Comparison of ENCODE assay signal across 30 mouse cellular contexts in the genomic region with DNA sequence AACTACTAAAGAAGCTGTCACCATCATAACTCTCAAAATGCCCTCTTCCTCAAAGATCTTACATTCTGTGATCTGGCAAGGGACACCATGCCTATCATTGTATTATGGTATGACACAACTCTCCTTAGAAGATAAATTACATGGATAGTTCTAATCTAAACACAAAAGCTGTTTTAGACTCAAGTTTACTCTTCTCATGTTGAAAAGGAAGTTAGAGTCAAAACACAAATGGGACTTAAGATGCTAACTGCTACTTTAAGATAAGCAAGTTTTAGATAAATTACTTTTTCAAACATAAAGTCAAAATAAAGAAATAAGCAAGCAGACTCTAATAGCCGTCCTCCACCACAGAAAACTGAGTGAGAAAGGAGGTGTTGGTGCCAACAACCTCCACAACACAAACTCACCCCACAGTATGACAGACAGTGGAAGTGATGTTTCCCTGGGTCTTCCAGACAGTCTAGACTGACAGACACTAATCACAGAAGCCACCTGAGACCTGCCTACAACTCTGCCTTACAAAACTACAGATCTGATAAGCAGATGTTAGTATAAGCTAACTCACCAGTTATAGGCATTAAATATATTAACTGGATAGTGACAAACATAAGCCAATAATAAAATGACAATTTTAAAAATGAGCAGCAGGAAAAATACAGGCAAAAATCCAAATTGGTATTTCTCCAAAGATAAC. TPM values are rescaled to one million over a fixed set of nuclear protein-coding genes. Genes with fewer than 3 reads are reported as not detected.
DNase-seq lines count a peak whose midpoint lies in the region; ATAC-seq and TF ChIP-seq lines count a peak whose summit lies in the region.
"Had no signal": no experiment of that assay in that cellular context is flagged by ENCODE, and none has a peak within 500 bp of the region (broad histone marks: within the 10 kb centered on the region; RNA-seq: fewer than 3 reads in every experiment).

No protein-coding gene starts in this region.

- WGBS in liver, embryonic 11.5 days: 70% methylated on average over 1 of the region's 1 CpGs
- 67% methylated on average over 1 of the region's 1 CpGs for WGBS in liver, embryonic 12.5 days (ENCODE audit: insufficient replicate concordance)
- 73% methylated on average over 1 of the region's 1 CpGs for WGBS in liver, postnatal 0 days (ENCODE audit: insufficient replicate concordance)
- 74% methylated on average over 1 of the region's 1 CpGs for WGBS in forebrain, embryonic 16.5 days

- peak overlapping the region; percentile 63 for H3K27ac ChIP-seq in liver, embryonic 11.5 days (ENCODE audit: low read depth, low read length)
- peak overlapping the region; percentile 88 for H3K27ac ChIP-seq in MEL (ENCODE audit: control insufficient read depth, low read depth, low read length)
- H3K27ac ChIP-seq in liver, embryonic 12.5 days: peak overlapping the region; percentile 95
- peak overlapping the region; percentile 84 for H3K27ac ChIP-seq in liver, postnatal 0 days (ENCODE audit: low read depth)
- no peak overlapping the region for H3K27ac ChIP-seq in forebrain, embryonic 16.5 days (ENCODE audit: low read length)
- H3K27ac ChIP-seq: forebrain, embryonic 10.5 days; forebrain, embryonic 15.5 days; hindbrain, embryonic 14.5 days; midbrain, embryonic 12.5 days; neural tube, embryonic 13.5 days; stomach, postnatal 0 days had no signal

- H3K79me2 ChIP-seq in MEL (ENCODE audit: control insufficient read depth, insufficient read depth, low read length, poor library complexity): peaks cover 3% of the 10 kb centered on the region; the same call in 1 of the 2 replicates

- H3K27me3 ChIP-seq in liver, embryonic 11.5 days (replicated peaks; ENCODE audit: control insufficient read depth, insufficient read depth, low read length): no peaks in the 10 kb centered on the region
- no peaks in the 10 kb centered on the region for H3K27me3 ChIP-seq in MEL (ENCODE audit: control insufficient read depth in 1 of 2, insufficient read depth in 2 of 2, low read length in 2 of 2)
- H3K27me3 ChIP-seq in liver, embryonic 12.5 days (replicated peaks): no peaks in the 10 kb centered on the region
- no peaks in the 10 kb centered on the region for H3K27me3 ChIP-seq in liver, postnatal 0 days (ENCODE audit: insufficient read depth, low read length)
- H3K27me3 ChIP-seq in forebrain, embryonic 16.5 days (replicated peaks; ENCODE audit: control insufficient read depth, insufficient read depth, low read length): no peaks in the 10 kb centered on the region
- H3K27me3 ChIP-seq: forebrain, embryonic 15.5 days; midbrain, embryonic 12.5 days; neural tube, embryonic 13.5 days had no signal

- H3K36me3 ChIP-seq in liver, embryonic 11.5 days (ENCODE audit: control insufficient read depth, insufficient read depth, low read length): peaks cover 29% of the 10 kb centered on the region
- H3K36me3 ChIP-seq in MEL (ENCODE audit: control insufficient read depth in 1 of 2, insufficient read depth in 2 of 2, low read length in 2 of 2): peaks cover 25 to 29% of the 10 kb centered on the region in 2 experiments
- peaks cover 74% of the 10 kb centered on the region for H3K36me3 ChIP-seq in liver, embryonic 12.5 days
- peaks cover 62% of the 10 kb centered on the region for H3K36me3 ChIP-seq in liver, postnatal 0 days (replicated peaks; ENCODE audit: insufficient read depth, low read length)
- peaks cover 27% of the 10 kb centered on the region for H3K36me3 ChIP-seq in forebrain, embryonic 16.5 days (ENCODE audit: control insufficient read depth, insufficient read depth)

- no peak overlapping the region for H3K9ac ChIP-seq in liver, embryonic 11.5 days (ENCODE audit: low read depth, low read length)
- H3K9ac ChIP-seq in MEL (ENCODE audit: control insufficient read depth, low read depth, low read length, poor library complexity, severe bottlenecking): no peak overlapping the region
- peak overlapping the region; percentile 53; the same call in 1 of the 2 replicates for H3K9ac ChIP-seq in liver, embryonic 12.5 days
- no peak overlapping the region for H3K9ac ChIP-seq in liver, postnatal 0 days (replicated peaks)
- no peak overlapping the region for H3K9ac ChIP-seq in forebrain, embryonic 16.5 days (replicated peaks; ENCODE audit: low read depth, low read length)
- H3K9ac ChIP-seq: forebrain, embryonic 15.5 days; hindbrain, embryonic 14.5 days; midbrain, embryonic 12.5 days; neural tube, embryonic 13.5 days had no signal

- H3K4me2 ChIP-seq in liver, embryonic 11.5 days: no peak overlapping the region
- H3K4me2 ChIP-seq in liver, embryonic 12.5 days: peak overlapping the region; percentile 48
- peak overlapping the region; percentile 36 for H3K4me2 ChIP-seq in liver, postnatal 0 days (ENCODE audit: low read depth, low read length)
- no peak overlapping the region for H3K4me2 ChIP-seq in forebrain, embryonic 16.5 days (ENCODE audit: low read length)
- H3K4me2 ChIP-seq: forebrain, embryonic 15.5 days; hindbrain, embryonic 14.5 days; midbrain, embryonic 12.5 days; neural tube, embryonic 13.5 days had no signal

- DNase-seq in liver, embryonic 11.5 days (ENCODE audit: low spot score): no peak
- DNase-seq in liver (no peak), MEL (ENCODE audit: low read depth, low spot score) (peak; percentile 63)
- no peak for DNase-seq in liver, postnatal 0 days
- DNase-seq in kidney, adult 11 months: no peak
- DNase-seq: adrenal gland, adult 8-10 months; cerebellum, adult 2 months; cerebellum, postnatal 36 days; gastrocnemius, postnatal 10 days; heart, postnatal 4 days; kidney, postnatal 36 days; layer of hippocampus, postnatal 36 days; left cerebral cortex, postnatal 4 days; lung, postnatal 10 days; right cerebral cortex, postnatal 4 days; thymus, adult 2 months; thymus, postnatal 36 days had no signal

- H3K4me1 ChIP-seq in liver, embryonic 11.5 days (replicated peaks; ENCODE audit: control insufficient read depth, insufficient read depth, low read length): peaks cover 8% of the 10 kb centered on the region; the same call in 1 of the 2 replicates
- peaks cover 11 to 17% of the 10 kb centered on the region in 2 experiments for H3K4me1 ChIP-seq in MEL (ENCODE audit: control insufficient read depth in 1 of 2, insufficient read depth in 2 of 2, low read length in 2 of 2)
- peaks cover 43% of the 10 kb centered on the region for H3K4me1 ChIP-seq in liver, embryonic 12.5 days
- H3K4me1 ChIP-seq in liver, postnatal 0 days (ENCODE audit: insufficient read depth): peaks cover 24% of the 10 kb centered on the region
- H3K4me1 ChIP-seq in forebrain, embryonic 16.5 days (replicated peaks; ENCODE audit: control insufficient read depth, insufficient read depth, low read length): no peaks in the 10 kb centered on the region
- H3K4me1 ChIP-seq: forebrain, embryonic 10.5 days; forebrain, embryonic 15.5 days; midbrain, embryonic 12.5 days; neural tube, embryonic 13.5 days had no signal

- TF ChIP-seq POLR2A in MEL (IDR thresholded peaks at IDR 0.05; ENCODE audit: control insufficient read depth in 1 of 2, insufficient read depth in 1 of 2, low read depth in 1 of 2, low read length in 2 of 2, poor library complexity in 1 of 2): no peak

- no peak for TF ChIP-seq CTCF in MEL (IDR thresholded peaks at IDR 0.05 in 2 of 3, conservative IDR thresholded peaks at IDR 0.05 in 1 of 3; ENCODE audit: control insufficient read depth in 1 of 3, insufficient read depth in 1 of 3, low read depth in 2 of 3, low read length in 3 of 3, poor library complexity in 1 of 3, severe bottlenecking in 1 of 3)
- no peak for TF ChIP-seq CTCF in liver, postnatal 0 days (IDR thresholded peaks at IDR 0.05; ENCODE audit: low read depth)

- peak; percentile 53 for ATAC-seq in liver, embryonic 11.5 days (replicated peaks; ENCODE audit: low FRiP score)
- peak; percentile 53 for ATAC-seq in liver, embryonic 12.5 days
- peak; percentile 32 for ATAC-seq in liver, postnatal 0 days
- ATAC-seq in forebrain, embryonic 16.5 days: no peak
- ATAC-seq: forebrain, embryonic 15.5 days; intestine, postnatal 0 days had no signal

- no peaks in the 10 kb centered on the region for H3K9me3 ChIP-seq in liver, embryonic 11.5 days (ENCODE audit: control insufficient read depth, low read length)
- H3K9me3 ChIP-seq in MEL (replicated peaks; ENCODE audit: insufficient read depth, low read length): no peaks in the 10 kb centered on the region
- H3K9me3 ChIP-seq in liver, embryonic 12.5 days (replicated peaks): no peaks in the 10 kb centered on the region
- no peaks in the 10 kb centered on the region for H3K9me3 ChIP-seq in liver, postnatal 0 days (ENCODE audit: low read length)
- no peaks in the 10 kb centered on the region for H3K9me3 ChIP-seq in forebrain, embryonic 16.5 days (ENCODE audit: control insufficient read depth, low read length)
- H3K9me3 ChIP-seq: forebrain, embryonic 10.5 days; forebrain, embryonic 15.5 days; midbrain, embryonic 12.5 days; neural tube, embryonic 13.5 days had no signal

- no peak overlapping the region for H3K4me3 ChIP-seq in liver, embryonic 11.5 days (ENCODE audit: low read depth, low read length)
- H3K4me3 ChIP-seq in MEL (ENCODE audit: control insufficient read depth in 1 of 2, insufficient read depth in 1 of 2, low read depth in 2 of 2, low read length in 2 of 2): no peak overlapping the region
- no peak overlapping the region for H3K4me3 ChIP-seq in liver, embryonic 12.5 days
- no peak overlapping the region for H3K4me3 ChIP-seq in liver, postnatal 0 days (ENCODE audit: low read depth, low read length)
- H3K4me3 ChIP-seq in forebrain, embryonic 16.5 days (replicated peaks; ENCODE audit: low read length): no peak overlapping the region
- H3K4me3 ChIP-seq: forebrain, embryonic 10.5 days; forebrain, embryonic 15.5 days; midbrain, embryonic 12.5 days; neural tube, embryonic 13.5 days had no signal

- TF ChIP-seq RAD21 in MEL (IDR thresholded peaks at IDR 0.05; ENCODE audit: low read depth, low read length): no peak

- TF ChIP-seq EP300 in MEL (IDR thresholded peaks at IDR 0.05; ENCODE audit: low read depth in 1 of 2, low read length in 2 of 2): peak; percentile 78 to 80; a peak in 3 of 4 replicates
- no peak for TF ChIP-seq EP300 in liver, postnatal 0 days (IDR thresholded peaks at IDR 0.05; ENCODE audit: low read depth)

RNA-seq across cellular contexts. Expression of gene Fbxl3, which starts 13.4 kb away (rescaled TPM):
- 15.1 and 16.0 TPM in 2 replicates for polyA plus RNA-seq in liver, embryonic 11.5 days (2014; fragmentation: Nextera tagmentation; extraction: Ambion mirVana)
- total RNA-seq in MEL (2012; rRNA removed): 14.6 and 15.0 TPM in 2 replicates
- 10 to 100 TPM in 1 of 2 experiments, not detected in 1; 28.4 TPM for polyA plus RNA-seq in MEL (2012; ENCODE audit: insufficient read depth in 1 of 2, insufficient read length in 2 of 2, low read depth in 1 of 2, low replicate concordance in 2 of 2, missing spikeins in 1 of 2)
- 14.7 and 16.4 TPM in 2 replicates for polyA plus RNA-seq in liver, embryonic 12.5 days (2016; fragmentation: Nextera tagmentation; extraction: Ambion mirVana)
- 10.2 and 10.7 TPM in 2 replicates for polyA plus RNA-seq in liver, postnatal 0 days (2015; fragmentation: Nextera tagmentation; extraction: Ambion mirVana)
- polyA plus RNA-seq in forebrain, embryonic 16.5 days (2015; fragmentation: Nextera tagmentation; extraction: Ambion mirVana): 26.5 and 31.0 TPM in 2 replicates

RNA-seq across cellular contexts. Expression of gene Cln5, which starts 16.0 kb away (rescaled TPM):
- 29.4 and 31.8 TPM in 2 replicates for polyA plus RNA-seq in liver, embryonic 11.5 days (2014; fragmentation: Nextera tagmentation; extraction: Ambion mirVana)
- 12.1 and 12.3 TPM in 2 replicates for total RNA-seq in MEL (2012; rRNA removed)
- 10 to 100 TPM; 15.9 to 99.4 TPM for polyA plus RNA-seq in MEL (2012; ENCODE audit: insufficient read depth in 1 of 2, insufficient read length in 2 of 2, low read depth in 1 of 2, low replicate concordance in 2 of 2, missing spikeins in 1 of 2)
- 23.2 and 23.9 TPM in 2 replicates for polyA plus RNA-seq in liver, embryonic 12.5 days (2016; fragmentation: Nextera tagmentation; extraction: Ambion mirVana)
- polyA plus RNA-seq in liver, postnatal 0 days (2015; fragmentation: Nextera tagmentation; extraction: Ambion mirVana): 14.2 and 15.2 TPM in 2 replicates
- 9.4 TPM in 2 replicates for polyA plus RNA-seq in forebrain, embryonic 16.5 days (2015; fragmentation: Nextera tagmentation; extraction: Ambion mirVana)

RNA-seq across cellular contexts. Expression of gene Acod1, which starts 39.2 kb away (rescaled TPM):
- polyA plus RNA-seq in liver, embryonic 11.5 days (2014; fragmentation: Nextera tagmentation; extraction: Ambion mirVana): 0.16 and 0.25 TPM in 2 replicates
- total RNA-seq in MEL (2012; rRNA removed): not detected in 2 replicates
- not detected for polyA plus RNA-seq in MEL (2012; ENCODE audit: insufficient read depth in 1 of 2, insufficient read length in 2 of 2, low read depth in 1 of 2, low replicate concordance in 2 of 2, missing spikeins in 1 of 2)
- polyA plus RNA-seq in liver, embryonic 12.5 days (2016; fragmentation: Nextera tagmentation; extraction: Ambion mirVana): 0.10 and 0.12 TPM in 2 replicates
- 0.09 TPM in 1 of 2 replicates, not detected in the other for polyA plus RNA-seq in liver, postnatal 0 days (2015; fragmentation: Nextera tagmentation; extraction: Ambion mirVana)
- not detected in 2 replicates for polyA plus RNA-seq in forebrain, embryonic 16.5 days (2015; fragmentation: Nextera tagmentation; extraction: Ambion mirVana)
- total RNA-seq: adrenal gland, postnatal 4 days; gastrocnemius, postnatal 10 days; heart, postnatal 4 days; layer of hippocampus, postnatal 36 days; left cerebral cortex, postnatal 4 days had no signal
- polyA plus RNA-seq: embryonic facial prominence, embryonic 11.5 days; forebrain, embryonic 10.5 days; forebrain, embryonic 15.5 days; heart, postnatal 0 days; hindbrain, embryonic 14.5 days; intestine, postnatal 0 days; kidney, embryonic 16.5 days; midbrain, embryonic 12.5 days; neural tube, embryonic 13.5 days; stomach, postnatal 0 days had no signal

Comparison
In these comparisons a context has a peak if more than half of its experiments do, and no peak if none do; other contexts are left out.
1. H3K4me2 ChIP-seq: peak in liver, embryonic 12.5 days (single experiment) and liver, postnatal 0 days (single experiment); none in liver, embryonic 11.5 days (single experiment) and forebrain, embryonic 16.5 days (single experiment).